Mouse (Mus musculus): ENCODE measurements at regions not wholly inside any gene's neighbourhood (a gene's known extent, or its start where the extent isn't known, plus 50 kb on each side); places are given as distances from the start of the nearest gene placed in this dataset.
A peak's percentile ranks its signal among the peaks of the same experiment; 100 is the strongest.

DNA sequence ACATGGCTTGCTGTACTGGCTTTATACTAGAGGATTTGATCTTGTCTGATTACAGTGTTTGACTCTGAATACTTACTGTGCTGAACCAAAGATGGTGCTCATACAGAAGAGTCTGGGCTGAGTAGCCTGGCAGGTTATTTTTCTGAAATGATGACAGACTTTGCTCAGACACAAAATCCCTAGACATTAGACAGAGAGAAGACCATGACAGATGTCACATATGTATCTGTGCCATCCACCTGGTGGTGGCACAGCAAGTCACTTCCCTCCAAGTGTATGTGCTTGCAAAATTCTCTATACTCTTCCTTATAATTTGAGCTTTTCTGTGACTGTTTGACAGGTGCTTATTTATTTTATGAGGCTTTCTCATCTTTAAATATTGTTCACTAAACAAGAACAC lies 80.7 kb downstream of the Gm7361 start:
- DNase-seq (ENCODE audit: low spot score in 2 of 2), result no peak

DNA sequence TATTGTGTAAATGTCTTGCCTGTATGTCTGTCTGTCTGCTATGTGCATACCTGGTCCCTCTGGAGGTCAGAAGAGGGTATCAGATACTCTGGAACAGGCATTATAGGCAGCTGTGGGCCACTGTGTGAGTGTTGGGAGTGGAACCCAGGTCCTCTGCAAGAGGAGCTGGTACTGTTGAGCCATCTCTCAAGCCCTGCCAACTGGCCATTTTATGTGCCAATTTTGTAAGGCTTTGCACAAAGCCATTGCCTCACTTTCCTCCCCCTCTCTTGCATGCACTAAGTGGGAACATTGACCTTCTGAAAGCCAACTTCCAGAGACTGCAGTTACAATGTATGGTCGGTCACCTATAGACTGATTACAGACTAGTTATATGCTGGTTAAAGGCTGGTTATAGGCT lies 81.8 kb downstream of the Gm7361 start:
- DNase-seq (ENCODE audit: low spot score in 2 of 2), result no peak

DNA sequence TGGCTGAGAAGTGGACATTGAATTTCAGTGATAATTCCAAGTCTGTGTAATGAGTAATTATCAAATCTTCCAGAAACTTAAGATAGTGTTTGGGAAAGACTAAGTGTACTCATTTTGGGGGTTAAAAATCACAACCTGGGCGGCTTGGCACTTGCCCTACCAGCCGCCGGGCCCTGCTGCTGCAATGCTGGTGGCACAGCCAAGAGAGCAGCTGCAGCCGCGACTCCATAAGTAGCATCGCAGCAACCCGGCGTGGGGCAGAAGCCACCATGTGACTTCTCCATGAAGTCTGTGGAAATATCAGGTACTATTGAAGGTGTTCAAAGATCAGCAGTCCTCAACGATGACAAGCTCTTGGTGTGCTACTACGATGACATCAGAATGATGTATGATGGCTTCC lies 97.7 kb downstream of the Gm7361 start:
- no peak for DNase-seq (ENCODE audit: low spot score in 2 of 2)

DNA sequence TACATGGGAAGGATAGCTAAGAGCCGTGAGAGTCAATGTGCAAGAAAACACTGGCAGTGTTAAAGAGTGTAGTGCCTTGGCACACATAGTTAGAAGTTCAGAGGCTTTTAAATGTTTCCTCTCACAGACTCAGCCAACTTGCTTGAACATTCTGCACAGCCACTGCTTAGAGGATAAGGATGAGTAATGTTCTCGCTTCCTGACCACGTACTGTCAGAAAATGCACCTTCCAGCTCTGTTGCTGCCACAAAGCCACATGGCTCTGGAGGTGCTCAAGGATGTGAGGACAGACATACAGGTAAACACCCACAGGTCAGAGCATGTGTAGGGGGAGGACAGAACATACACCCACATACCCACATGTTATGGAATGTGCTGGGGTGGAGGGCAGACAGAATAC lies 101.6 kb downstream of the Gm7361 start:
- DNase-seq (ENCODE audit: low spot score in 2 of 2), result no peak

DNA sequence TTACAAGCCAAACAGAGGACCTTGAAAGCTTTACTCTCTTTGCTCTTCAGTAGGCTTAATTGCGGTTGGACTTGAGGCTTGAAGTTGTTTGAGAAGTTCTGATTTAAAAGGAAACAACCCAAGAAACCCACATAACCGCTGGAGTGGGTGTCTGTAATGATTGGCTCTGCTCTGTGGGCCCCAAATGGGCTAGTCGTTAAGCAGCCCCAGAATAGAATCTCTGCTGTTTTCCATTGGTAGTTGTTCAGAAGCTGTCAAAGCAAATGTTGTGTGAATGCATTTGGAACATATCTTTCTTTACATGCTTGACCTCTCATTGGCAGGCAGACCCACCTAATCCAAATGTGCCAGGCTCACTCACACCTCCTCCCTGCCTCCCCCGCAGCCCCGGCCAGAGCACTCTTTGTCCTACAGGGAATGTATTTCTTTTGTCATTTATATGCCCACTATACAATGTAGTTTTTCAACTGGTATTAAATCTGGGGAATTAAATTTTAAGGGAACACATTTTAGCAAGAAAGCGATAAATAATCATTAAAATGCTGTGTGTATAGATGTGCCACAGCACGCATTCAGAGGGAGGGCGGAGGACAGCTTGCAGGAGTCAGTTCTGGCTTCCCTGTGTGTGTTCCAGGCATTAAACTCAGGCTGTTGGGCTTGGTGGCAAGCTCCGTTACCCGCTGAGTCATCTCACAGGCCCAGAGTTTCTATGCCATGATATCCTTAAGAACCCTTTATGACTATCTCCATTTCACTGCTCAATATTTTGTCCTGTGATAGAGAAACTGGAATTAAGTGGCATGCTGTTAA lies 116.9 kb downstream of the Gm7361 start:
- DNase-seq (ENCODE audit: low spot score in 2 of 2), result no peak

DNA sequence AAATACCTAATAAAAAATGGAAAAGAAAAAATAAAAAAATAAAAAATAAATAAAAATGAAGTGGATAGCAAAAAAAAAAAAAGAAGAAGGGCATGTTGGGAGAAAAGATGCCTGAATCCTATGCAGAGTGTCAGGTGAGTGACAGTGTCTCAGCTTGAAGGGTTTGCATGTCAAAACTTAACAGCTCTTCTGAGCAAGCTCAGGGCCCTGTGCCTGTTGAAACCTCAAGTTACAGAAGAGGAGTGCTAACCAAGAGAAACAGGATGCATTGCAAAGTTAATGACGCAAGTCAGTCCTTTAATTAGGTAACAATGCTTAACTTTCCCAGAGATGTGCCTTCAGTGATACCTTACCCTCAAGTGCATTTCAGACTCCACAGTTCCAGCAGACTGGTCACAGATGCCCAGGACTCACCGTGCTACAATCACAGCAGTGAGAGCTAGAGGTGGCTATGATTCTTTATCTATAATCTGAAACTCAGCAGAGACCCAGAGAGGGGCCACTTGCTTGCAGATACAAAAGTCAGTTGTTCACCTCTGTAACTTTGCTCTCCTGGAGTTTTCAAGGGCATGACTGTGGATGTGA lies 149.7 kb downstream of the Gm7361 start:
- DNase-seq (ENCODE audit: low spot score in 2 of 2), result no peak

DNA sequence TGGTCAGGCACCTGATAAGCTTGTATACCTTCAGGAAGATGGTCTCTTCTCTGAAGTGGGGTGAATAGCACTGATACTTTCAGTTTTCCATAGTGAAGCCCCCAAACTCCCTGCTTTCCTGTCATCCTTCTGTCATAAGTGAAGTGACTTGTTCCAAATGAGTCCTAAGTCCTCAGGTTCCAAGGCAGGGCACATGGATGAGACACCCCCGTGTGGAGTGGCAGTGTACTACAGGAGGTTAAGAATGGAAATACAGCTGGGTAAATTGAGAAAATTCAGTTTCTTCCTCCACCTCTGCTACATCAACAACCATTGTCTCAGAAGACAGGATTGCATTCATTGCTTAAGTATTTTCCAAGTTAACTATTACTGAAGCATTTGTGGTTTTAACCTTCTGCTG lies 155.7 kb downstream of the Gm7361 start:
- DNase-seq (ENCODE audit: low spot score in 2 of 2), result no peak

DNA sequence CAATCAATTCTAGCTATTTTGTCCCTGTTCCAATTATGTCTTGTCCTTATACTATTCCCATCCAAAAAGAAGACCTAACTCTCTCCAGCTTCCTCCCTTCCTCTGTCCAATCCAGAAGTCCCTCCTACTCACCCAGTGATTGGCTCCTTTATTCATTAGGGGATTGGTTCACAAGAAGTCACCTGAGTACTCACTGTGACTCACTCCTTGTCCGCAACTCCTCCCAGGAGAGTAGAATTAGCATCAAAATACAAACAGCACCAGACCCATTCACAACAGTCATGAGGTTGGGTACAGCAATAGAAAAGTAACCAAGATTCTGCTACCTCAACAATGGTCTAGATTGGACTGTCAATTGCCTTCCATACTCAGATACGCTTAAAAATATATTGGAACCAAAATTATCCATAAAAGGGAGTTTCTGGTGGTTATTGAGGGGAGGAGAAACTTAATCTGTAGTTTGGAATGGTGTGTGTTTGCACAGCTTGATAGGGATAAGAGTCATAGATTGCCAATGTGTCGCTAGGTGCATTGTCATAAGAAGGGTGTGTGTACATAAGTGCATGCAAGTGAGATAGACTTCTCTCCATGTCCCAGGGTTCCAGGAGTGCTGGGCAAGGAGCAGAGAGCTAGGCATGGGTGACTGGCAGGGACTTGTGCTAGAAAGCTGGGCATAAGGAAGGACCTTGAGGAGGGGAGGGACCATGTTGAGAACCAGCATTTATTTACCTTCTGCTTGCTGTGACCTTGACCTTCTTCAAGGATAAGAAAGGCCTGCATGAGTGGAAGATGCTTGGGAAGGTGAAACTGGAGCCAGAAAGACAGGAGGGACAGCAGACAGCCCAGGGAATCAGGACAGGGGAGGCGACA lies 187.1 kb downstream of the Gm7361 start:
- DNase-seq (ENCODE audit: low spot score in 2 of 2), result no peak

DNA sequence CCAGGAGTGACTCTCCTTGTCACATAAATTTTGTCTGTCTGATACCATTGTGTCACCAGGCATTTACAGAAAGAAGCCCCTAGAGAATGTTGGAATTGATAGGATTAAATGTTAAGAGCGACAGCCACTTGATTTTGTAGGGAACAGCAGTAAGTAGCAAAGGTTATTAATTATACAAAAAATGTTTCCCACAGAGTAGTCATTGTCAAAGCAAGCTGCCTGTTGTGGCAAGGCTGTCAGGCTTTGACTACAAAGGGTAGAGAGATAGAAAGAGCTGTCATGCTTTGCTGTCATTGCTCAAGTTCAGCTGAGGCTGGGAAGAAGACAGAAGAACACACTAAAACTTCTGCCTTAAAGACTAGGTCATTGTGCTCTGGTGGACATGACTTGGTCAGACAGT lies 193.8 kb downstream of the Gm7361 start:
- no peak for DNase-seq (ENCODE audit: low spot score in 2 of 2)

DNA sequence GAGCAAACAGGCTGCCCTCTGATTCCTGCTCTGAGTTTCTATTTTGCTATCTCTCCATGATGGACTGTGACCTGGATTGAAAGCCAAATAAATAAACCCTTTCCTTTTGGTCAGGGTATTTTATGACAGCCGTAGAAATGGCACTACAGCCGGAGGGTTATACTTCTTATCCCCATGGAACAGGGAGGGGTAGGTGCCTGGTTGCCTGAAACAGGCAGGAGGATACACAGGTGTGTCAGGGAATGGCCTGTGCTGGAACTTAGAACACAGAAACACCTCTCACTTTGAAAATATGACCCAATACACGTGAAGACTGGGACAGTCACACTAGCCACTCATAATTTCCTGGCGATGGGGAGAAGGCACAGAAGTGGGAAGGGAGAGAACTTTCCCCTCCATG lies 200.1 kb downstream of the Gm7361 start:
- no peak for DNase-seq (ENCODE audit: low spot score in 2 of 2)

DNA sequence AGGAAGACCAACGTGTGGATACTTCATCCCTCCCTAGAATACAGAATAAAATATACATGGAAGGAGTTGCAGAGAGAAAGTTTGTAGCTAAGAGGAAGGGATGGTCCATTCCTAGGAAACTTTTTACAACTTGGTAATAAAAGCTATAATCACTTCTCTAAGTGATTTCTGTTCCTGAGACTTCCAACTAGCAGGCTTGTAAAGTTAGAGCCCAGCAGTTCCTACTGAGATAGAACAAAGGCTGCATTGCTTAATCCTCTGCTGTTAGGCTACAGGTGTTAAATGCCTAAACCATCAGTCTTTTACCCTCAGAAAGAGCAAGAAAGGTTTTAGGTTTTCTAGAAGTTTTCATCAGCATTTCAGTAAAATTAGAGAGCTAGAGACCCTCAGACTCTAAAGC lies 209.2 kb downstream of the Gm7361 start:
- DNase-seq (ENCODE audit: low spot score in 2 of 2), result no peak

DNA sequence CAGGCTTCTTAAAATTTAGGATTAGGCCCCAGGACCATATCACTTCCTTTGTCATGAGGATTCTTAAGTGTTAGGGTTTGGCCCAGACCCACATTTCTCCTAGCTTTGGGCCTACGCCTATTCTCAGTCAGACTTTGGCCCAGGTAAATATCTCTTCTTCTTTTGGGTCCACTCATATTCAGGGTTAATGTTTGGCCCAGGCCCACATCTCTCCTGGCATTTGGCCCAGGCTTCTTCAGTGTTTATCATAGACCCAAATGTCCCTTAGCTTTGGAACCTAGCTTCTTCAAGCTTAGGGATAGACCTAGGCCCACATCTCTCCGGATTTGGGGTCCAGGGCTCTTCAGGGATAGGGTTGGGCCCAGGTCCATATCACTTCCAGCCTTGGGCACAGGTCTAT lies 228.2 kb downstream of the Gm7361 start:
- no peak for DNase-seq (ENCODE audit: low spot score in 2 of 2)

DNA sequence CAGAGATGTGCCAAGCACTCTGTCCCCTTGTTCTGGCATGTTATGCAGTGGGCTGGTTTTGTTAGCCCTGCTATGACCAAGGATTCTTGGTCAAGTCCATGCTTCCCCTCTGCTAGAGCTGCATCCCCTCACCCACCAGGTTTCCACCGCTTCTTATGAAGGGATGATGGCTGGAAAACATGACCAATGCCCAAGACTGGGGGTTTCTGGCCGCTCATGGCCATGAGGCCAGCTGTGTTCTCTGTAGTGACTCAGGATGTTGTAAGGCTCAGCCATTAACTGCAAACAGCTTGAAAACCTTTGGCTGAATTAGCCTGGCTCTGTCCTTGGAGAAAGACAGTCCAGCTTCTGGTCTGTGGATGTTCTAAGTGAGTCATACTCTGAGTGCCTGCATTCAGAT lies 236.5 kb downstream of the Gm7361 start:
- no peak for DNase-seq (ENCODE audit: low spot score in 2 of 2)

DNA sequence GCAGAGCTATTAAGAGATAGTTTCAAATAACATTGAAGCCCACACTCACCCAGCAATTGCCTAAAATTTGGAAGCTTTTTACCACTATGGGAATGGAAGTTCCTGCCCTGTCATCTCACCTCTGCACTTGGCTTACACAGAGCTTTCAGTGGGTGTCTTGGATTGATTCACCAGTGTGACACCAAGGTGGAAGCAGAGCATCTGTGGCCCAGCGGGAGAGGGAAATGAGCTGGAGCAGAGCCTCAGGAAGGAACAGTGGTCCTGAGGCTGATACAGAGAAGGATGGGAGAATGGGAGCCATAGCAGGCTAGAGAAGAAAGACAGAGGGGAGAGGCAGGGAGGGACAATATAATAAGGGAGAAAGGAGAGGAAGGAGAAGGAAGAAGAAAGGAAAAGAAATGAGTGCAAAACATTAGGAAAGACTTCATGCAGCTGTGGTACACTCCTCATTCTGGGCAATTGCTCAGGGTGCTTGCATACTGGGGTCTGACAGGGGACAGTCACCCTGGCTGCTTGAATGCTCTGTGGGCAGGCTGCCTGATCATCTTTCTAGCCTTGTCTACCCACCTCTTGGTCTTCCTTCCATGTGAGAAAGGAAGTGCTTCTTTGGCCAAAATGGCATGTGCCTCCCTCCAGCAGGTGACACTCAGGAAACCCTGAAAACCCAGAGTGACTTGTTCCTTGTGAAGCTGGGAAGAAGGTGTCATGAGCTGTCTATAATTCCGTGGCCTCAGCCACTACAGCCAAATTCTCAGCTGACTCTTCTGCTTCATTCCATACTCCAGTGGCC lies 240.3 kb downstream of the Gm7361 start:
- DNase-seq (ENCODE audit: low spot score in 2 of 2), result no peak

DNA sequence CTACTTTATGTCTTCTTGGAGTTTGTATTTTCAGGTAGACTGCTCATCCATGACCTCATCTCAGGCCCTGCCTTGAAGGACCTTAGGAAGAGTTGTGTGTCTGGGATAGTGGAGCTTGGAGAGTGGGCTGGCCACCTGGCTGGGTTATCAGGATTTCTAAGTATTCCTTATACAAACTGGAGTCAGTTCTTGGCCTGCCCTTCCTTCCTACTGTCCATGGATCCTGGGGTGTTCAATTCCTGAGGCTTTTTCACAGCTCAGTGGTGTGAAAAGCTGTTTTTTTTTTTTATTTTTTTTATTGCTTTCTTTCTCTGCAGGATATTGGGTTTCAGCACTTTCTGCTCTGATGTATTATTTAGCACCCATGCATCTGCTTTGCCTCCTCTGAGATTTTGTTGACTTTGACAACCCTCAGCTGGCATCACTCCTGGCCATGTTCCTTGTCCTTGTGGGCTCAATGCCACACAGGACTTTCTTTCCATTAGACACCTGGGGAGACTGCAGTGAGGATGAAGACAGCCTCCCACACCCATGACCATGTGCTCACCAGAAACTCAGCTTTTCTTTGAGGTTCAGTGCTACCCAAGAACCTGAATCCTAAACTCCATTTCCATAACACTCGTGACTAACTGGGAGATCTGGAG lies 252.2 kb downstream of the Gm7361 start:
- DNase-seq (ENCODE audit: low spot score in 2 of 2), result no peak

DNA sequence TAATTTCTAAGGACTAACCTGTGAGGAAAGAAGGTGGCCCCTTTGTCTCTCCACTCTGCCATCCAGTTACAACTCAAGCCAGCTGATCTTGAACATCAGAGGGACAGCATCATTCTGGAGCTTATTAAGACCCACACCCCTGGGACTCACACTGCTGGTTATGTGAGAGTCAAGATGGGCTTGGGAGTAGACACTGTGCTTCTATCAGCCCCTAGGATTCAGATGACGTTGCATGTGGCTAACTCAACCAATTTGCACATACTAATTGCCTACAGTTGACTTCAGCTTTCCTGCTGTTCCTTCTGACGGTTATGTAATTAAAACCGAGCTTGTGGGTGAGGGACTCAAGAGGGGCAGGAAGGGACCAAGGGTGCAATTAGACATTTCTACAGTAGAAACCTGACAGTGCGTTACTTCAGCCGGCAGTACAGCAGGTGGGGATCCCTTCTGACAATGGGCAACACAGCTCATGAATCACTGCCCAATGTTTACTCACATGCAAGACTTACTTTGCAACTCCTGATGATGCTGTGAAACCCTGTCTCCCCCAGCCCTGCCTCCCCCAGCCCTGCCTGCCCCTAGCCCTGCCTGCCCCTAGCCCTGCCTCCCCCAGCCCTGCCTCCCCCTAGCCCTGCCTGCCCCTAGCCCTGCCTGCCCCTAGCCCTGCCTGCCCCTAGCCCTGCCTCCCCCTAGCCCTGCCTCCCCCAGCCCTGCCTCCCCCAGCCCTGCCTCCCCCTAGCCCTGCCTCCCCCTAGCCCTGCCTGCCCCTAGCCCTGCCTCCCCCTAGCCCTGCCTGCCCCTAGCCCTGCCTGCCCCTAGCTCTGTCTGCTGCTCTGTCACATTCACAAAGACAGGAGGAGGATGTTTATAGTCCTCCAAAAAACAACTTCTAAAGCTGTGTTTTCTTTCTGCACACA lies 255.8 kb downstream of the Gm7361 start:
- no peak for DNase-seq (ENCODE audit: low spot score in 2 of 2)

DNA sequence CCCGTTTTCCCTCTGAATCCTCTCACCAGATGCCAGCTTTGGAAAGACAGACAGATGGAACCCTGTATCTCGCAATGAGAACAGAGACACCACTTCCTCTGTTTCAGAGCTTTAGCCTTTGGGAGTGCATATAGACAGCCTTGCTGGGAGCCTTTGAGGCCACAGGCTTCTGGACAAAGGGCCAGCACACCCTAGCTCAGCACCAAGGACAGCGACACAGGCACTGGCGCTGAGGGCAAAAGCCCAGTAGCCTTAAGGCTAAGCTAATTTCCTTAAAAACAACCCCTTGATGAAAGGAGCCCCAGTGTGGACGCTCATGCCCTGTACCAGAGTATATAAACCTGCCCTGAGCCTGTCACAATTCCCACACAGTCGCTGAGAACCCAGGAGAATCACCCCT lies 278.1 kb downstream of the Gm7361 start:
- peak; percentile 20 to 38 for DNase-seq (ENCODE audit: low spot score in 2 of 2)

DNA sequence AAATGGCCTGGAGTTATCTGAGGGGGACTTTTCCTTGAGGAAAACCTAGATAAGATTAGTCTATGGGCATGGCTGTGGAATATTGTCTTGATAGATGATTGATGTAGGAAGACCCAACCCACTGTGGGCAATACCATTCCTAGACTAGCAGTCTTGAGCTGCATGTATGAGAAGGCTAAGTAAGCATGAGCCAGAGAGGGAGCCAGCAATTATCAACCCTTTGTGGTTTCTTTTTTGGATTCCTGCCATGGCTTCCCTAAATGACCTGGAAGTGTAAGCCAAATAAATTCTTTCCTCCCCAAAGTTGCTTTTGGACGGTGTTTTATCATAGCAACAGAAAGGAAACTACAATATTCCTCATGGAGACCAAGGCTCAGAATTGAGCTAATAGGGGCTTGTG lies 253.7 kb upstream of the Dpp6 start:
- no peak for DNase-seq (ENCODE audit: low spot score in 2 of 2)

DNA sequence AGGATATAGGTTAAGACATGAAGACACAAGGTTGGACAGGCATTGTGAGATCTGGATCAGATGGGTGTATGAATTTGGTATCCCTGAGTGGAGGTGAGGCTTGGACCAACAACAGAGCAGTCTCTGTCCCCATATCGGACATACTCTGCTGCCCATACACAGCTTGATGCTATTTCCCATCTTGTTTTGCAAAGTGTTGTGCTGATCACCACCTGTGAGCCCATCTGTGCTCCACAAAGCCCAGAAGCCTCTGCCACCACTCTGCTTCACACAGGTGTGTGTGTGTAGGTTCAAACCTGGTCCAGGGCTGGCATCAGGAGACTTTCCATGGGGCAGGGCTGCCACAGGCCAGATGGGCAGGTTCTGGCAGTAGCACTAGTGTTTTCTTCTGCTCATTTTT lies 252.9 kb upstream of the Dpp6 start:
- DNase-seq (ENCODE audit: low spot score in 2 of 2), result no peak

DNA sequence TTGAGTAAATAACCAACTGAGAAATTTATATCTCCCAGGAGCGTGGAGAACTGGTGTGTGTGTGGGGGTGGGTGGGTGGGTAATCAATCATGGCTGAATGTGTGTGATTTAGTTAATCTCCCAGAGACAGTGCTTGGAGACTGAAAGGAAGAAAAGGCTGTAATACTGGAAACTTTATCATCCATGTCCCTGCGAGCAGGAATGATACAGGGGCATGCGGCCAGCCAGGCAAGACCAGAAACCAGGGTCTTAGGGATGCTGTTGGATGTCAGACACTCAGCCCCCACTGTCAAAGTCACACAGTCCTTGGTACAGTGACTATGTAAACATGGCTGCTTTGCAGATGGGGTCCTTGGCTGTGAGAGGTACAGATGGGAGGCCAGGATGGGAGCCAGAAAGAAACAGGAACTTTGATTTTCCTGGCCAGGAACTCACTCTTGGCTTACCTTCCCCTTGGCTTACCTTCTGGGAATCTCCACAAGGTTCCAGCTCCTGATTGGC lies 244.3 kb upstream of the Dpp6 start:
- no peak for DNase-seq (ENCODE audit: low spot score in 2 of 2)

Measured in adrenal gland, adult 18-20 months (tissue).